Mouse (Mus musculus): ENCODE results near the gene Pqlc2. TPM values are rescaled to one million over a fixed set of nuclear protein-coding genes. Genes with fewer than 3 reads are reported as not detected.
A peak's percentile ranks its signal among the peaks of the same experiment; 100 is the strongest.

Pqlc2 gene
- polyA plus RNA-seq (2015; fragmentation: Nextera tagmentation; extraction: Ambion mirVana), result 12.7 and 15.2 TPM in 2 replicates

DNA sequence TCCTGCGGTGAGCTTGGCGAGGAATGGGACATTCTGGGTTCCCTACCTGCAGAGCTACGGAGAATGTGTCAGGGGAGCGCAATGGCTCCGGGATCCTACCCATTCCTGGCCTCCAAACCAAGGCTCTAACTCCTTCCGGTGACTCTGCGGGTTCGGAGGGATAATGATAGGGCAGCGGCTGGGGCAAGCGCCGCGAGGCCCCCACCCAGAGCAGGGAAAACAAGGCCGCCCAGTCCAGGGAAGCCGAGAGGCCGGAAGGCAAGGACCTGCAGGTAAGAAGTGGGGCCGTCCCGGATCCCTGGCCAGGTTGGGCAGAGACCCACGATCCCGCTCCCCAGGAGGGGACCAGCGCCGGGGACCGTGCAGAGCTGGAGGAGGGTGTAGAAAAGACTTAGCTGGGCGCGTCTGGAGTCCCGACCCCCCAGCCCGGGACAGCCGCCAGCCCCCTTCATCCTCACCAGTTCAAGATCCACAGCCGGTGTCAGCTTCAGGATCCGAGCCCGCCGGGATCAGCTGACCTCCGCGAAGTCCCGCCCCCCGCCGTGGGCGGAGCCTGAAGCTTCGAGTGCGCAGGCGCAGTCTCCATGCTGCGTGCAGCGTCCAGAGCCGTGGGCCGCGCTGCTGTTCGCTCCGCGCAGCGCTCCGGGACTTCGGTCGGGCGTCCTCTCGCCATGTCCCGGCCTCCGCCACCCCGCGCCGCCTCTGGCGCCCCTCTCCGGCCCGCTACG lies at the start of gene Pqlc2, which contains the start of gene Akr7a5:
Gene Pqlc2 (minus strand): TSS at position 538 of the 728 bp plus-strand sequence.
Gene Akr7a5 (plus strand): TSS at position 574 of the 728 bp plus-strand sequence.
- peak within 1 kb of the TSS; percentile 81 for H3K27ac ChIP-seq (replicated peaks)
- H3K9ac ChIP-seq, result peak within 1 kb of the TSS; percentile 82
- under 1% methylated on average over 63 of the region's 63 CpGs for WGBS (ENCODE audit: insufficient replicate concordance)
- ATAC-seq (ENCODE audit: insufficient read depth), result peak; percentile 81
- H3K4me3 ChIP-seq (replicated peaks), result peak within 1 kb of the TSS; percentile 74
- no peaks in the 10 kb centered on the region for H3K9me3 ChIP-seq (replicated peaks)
- peaks cover 6% of the 10 kb centered on the region; the same call in 1 of the 2 replicates for H3K36me3 ChIP-seq (replicated peaks)
- H3K27me3 ChIP-seq, result no peaks in the 10 kb centered on the region
- peaks cover 44% of the 10 kb centered on the region for H3K4me1 ChIP-seq (replicated peaks)
- peak within 1 kb of the TSS; percentile 100 for H3K4me2 ChIP-seq

DNA sequence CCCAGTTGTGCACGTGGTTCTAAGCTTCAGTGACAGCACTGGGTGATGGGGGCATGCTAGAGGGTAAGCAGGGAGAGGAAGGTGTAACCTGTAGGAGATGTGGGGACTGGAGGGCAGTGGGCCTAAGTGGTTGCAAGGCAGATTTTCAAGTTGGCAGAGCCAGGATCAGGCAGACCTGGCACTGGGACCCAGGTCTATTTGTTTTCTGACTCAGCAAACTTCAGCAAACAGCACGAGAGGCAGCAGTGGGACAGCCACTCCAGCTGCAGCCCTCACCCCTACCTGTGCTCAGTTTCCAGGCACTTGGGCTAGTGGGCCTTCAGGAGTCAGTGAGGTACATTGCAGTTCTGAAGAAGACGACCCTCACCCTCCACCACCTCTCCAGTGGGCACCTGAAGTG lies 46.7 kb upstream of the Pqlc2 start:
- Histone ChIP-seq H3K9me3 (replicated peaks) (no peaks in the 10 kb centered on the region), H3K4me2 (no peak overlapping the region), H3K36me3 (replicated peaks) (peaks cover 83% of the 10 kb centered on the region), H3K9ac (no peak overlapping the region), H3K4me1 (replicated peaks) (peaks cover 58% of the 10 kb centered on the region), H3K27me3 (no peaks in the 10 kb centered on the region), H3K4me3 (replicated peaks) (no peak overlapping the region), H3K27ac (replicated peaks) (no peak overlapping the region)
- ATAC-seq (ENCODE audit: insufficient read depth), result no peak
- WGBS (ENCODE audit: insufficient replicate concordance), result 75% methylated on average over 3 of the region's 3 CpGs

DNA sequence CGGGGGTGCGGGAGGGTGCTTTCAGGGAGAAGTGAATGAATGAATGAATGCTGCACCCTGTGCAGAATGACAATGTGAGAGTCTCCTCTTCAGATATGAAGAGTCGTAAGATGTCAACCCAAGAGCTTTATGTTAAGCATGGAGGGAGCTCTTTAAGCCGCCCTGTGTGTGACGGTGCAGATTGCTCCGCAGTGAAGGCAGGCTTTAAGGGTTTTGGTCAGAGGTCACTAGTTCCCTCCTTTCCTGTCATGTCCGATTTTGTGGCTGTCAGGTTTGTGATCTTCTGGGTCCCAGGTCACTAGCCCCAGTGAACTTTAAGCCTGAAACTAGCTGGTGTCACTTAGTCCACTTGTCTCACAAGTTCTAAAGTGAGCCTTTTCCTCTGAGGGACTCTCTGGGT lies 42.3 kb upstream of the Pqlc2 start:
- Histone ChIP-seq H3K4me1 (replicated peaks) (peaks cover 41% of the 10 kb centered on the region), H3K4me2 (peak overlapping the region; percentile 99), H3K27ac (replicated peaks) (peak overlapping the region; percentile 95), H3K9ac (peak overlapping the region; percentile 84), H3K4me3 (replicated peaks) (peak overlapping the region; percentile 83), H3K36me3 (replicated peaks) (peaks cover 62% of the 10 kb centered on the region), H3K9me3 (replicated peaks) (no peaks in the 10 kb centered on the region), H3K27me3 (no peaks in the 10 kb centered on the region)
- WGBS (ENCODE audit: insufficient replicate concordance), result under 1% methylated on average over 7 of the region's 7 CpGs
- peak; percentile 43 for ATAC-seq (ENCODE audit: insufficient read depth)

DNA sequence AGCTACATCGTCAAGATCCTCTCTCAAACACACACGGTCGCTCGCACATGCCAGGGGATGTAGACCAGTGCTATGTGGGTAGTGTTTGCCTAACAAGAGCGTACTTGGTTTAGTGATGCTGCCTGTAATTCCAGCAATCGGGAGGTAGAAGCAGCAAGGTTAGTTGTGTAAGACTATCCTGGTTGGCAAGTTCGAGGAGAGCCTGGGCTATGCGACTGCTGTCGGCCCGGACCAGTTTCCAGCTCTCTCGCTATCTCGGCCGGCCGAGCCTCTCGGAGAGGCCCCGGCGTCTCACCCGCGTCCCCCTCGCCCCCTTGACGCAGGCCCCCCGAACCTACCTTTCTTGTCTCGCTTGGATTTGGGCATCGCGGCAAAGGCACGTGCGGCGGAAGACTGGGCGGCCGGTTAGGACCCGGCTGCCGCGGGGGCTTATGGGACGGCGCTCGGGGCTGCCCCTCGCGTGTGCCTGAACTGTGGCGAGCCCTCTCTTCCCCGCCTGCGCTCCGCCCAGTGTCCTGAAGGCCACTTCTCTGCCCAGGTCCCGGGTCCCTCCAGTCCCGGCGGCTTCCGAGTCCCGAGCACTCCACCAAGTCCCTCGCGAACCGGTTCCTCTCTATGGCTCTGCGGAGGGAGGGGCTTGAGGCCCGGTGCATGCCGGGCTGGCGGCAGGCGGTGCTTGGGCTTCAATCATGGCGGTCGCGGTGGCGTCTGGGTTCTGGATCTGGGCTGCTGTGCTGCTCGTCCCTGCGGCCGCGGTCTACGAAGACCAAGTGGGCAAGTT lies 41.6 kb upstream of the Pqlc2 start, which contains the start of the genes Mrto4, Emc1 and Ubr4:
Gene Mrto4 (minus strand): TSS at position 646 of the 781 bp plus-strand sequence.
Gene Emc1 (plus strand): TSS at position 657 of the 781 bp plus-strand sequence.
Gene Ubr4 (plus strand): TSS at position 679 of the 781 bp plus-strand sequence.
- peak; percentile 92 for ATAC-seq (ENCODE audit: insufficient read depth)
- Histone ChIP-seq H3K9me3 (replicated peaks) (no peaks in the 10 kb centered on the region), H3K4me3 (replicated peaks) (peak within 1 kb of the TSS; percentile 83), H3K9ac (peak within 1 kb of the TSS; percentile 84), H3K27me3 (no peaks in the 10 kb centered on the region), H3K36me3 (replicated peaks) (peaks cover 62% of the 10 kb centered on the region), H3K27ac (replicated peaks) (peak within 1 kb of the TSS; percentile 95), H3K4me1 (replicated peaks) (peaks cover 41% of the 10 kb centered on the region), H3K4me2 (peak within 1 kb of the TSS; percentile 99)
- WGBS (ENCODE audit: insufficient replicate concordance), result under 1% methylated on average over 64 of the region's 64 CpGs

DNA sequence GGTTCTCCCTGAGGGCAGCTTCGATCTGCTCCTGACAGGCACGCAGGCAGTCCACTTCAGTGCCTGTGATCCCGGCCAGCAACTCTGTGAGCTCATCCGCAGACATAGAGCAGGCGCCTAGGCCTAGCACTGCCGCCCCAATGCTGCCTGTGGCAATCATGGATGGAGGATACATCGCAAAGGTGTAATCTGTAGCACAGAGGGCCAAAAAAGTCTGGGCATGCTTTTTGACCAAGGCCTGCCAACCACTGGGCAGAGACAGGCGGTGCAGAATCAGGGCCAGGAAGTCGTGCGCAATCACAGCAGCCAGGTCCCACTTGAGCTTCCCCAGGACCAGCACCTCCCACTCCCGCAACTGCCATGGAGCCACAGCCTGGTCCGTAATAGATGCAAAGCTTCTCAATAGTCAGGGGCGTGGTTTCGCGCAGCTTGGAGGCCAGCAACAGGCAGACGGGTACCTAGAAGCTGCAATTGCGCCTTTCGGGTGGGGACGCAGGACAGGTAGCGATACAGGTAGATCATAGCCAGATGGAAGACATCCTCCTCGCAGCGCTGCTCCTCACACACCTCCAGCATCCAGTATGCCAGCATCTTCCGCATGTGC lies 35.0 kb upstream of the Pqlc2 start:
- WGBS (ENCODE audit: insufficient replicate concordance), result 81% methylated on average over 23 of the region's 23 CpGs
- ATAC-seq (ENCODE audit: insufficient read depth), result no peak
- peaks cover 49% of the 10 kb centered on the region for H3K36me3 ChIP-seq (replicated peaks)
- peaks cover 27% of the 10 kb centered on the region for H3K4me1 ChIP-seq (replicated peaks)
- H3K9me3 ChIP-seq (replicated peaks), result no peaks in the 10 kb centered on the region
- H3K27me3 ChIP-seq, result no peaks in the 10 kb centered on the region
- no peak overlapping the region for H3K4me2 ChIP-seq
- H3K27ac ChIP-seq (replicated peaks), result no peak overlapping the region
- H3K4me3 ChIP-seq (replicated peaks), result no peak overlapping the region
- H3K9ac ChIP-seq, result no peak overlapping the region

DNA sequence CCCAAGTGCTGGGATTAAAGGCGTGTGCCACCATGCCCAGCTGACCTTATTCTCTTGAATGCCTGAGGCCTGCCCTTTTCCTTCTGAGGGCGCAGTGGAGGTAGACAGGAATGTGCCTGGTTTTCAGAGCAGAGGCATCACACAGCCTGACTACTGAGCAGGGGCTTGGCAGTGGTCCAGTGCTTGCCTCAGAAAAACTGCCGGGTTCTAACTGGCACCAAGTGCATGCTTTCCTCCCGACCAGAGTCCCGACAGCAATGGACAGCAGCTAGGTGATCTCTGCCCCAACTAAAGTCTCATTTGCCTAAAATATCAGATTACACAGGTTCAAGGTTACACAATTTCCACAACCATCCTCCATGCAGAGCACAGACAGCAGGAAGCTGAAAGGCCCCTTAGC lies 33.2 kb upstream of the Pqlc2 start:
- H3K27me3 ChIP-seq, result no peaks in the 10 kb centered on the region
- no peak overlapping the region for H3K4me3 ChIP-seq (replicated peaks)
- peak; percentile 37; the same call in 1 of the 2 replicates for ATAC-seq (ENCODE audit: insufficient read depth)
- H3K9ac ChIP-seq, result no peak overlapping the region
- H3K27ac ChIP-seq (replicated peaks), result peak overlapping the region; percentile 41; the same call in 1 of the 2 replicates
- H3K4me1 ChIP-seq (replicated peaks), result peaks cover 19% of the 10 kb centered on the region
- peaks cover 35% of the 10 kb centered on the region for H3K36me3 ChIP-seq (replicated peaks)
- H3K4me2 ChIP-seq, result no peak overlapping the region
- H3K9me3 ChIP-seq (replicated peaks), result no peaks in the 10 kb centered on the region
- WGBS (ENCODE audit: insufficient replicate concordance), result 73% methylated on average over 5 of the region's 5 CpGs

DNA sequence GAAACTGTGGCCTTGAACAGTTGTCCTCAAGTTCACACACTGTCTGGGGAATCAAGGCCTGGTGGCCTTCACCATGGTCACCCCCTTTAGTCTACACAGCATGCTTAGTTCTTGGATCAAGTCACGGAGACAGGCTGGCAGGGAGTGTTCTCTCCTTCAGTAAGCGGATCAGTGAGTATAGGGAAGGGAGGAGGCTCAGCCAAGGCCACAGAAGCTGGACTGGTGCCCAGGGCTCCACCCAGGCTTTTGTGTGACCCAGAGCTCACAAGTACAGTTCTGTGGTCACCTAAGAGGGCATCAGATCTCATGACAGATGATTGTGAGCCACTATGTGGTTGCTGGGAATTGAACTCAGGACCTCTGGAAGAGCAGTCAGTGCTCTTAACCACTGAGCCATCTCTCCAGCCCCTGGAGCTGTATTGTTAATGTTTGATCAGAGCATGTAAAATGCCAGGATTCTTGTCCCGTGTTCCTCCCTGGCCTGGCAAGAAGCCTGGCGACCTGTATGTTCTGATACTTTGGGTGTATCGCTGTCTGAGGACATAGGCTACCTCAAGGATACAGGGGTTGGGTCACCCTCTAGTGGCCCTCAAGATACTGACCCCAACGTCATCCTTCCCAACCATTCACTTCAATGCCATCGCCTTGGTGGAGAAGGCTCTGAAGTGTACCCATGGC lies 31.2 kb upstream of the Pqlc2 start:
- Histone ChIP-seq H3K4me3 (replicated peaks) (no peak overlapping the region), H3K4me1 (replicated peaks) (peaks cover 33% of the 10 kb centered on the region), H3K27ac (replicated peaks) (no peak overlapping the region), H3K27me3 (no peaks in the 10 kb centered on the region), H3K9ac (no peak overlapping the region), H3K4me2 (no peak overlapping the region), H3K9me3 (replicated peaks) (no peaks in the 10 kb centered on the region), H3K36me3 (replicated peaks) (peaks cover 15% of the 10 kb centered on the region)
- WGBS (ENCODE audit: insufficient replicate concordance), result 63% methylated on average over 7 of the region's 7 CpGs
- ATAC-seq (ENCODE audit: insufficient read depth), result no peak

DNA sequence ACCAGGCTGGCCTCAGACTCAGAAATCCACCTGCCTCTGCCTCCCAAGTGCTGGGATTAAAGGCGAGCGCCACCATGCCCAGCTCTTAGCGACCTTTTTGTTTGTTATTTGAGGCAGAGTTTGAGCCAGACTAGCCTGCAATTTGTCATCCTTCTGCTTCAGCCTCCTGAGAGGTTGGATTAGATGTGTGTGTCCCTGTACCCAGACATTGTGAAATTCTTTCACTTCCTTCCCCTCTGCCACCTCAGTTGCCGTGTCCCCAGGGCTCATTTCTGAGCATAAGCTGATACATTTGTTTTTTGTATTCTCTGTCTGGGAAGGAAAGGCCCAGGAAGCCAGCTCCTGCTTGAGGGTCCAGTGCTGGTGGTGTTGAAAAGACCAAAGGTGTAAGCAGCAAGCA lies 30.3 kb upstream of the Pqlc2 start:
- Histone ChIP-seq H3K4me2 (no peak overlapping the region), H3K27me3 (no peaks in the 10 kb centered on the region), H3K27ac (replicated peaks) (no peak overlapping the region), H3K9me3 (replicated peaks) (no peaks in the 10 kb centered on the region), H3K9ac (no peak overlapping the region), H3K4me3 (replicated peaks) (no peak overlapping the region), H3K36me3 (replicated peaks) (peaks cover 6% of the 10 kb centered on the region), H3K4me1 (replicated peaks) (peaks cover 41% of the 10 kb centered on the region)
- no peak for ATAC-seq (ENCODE audit: insufficient read depth)
- 57% methylated on average over 4 of the region's 4 CpGs for WGBS (ENCODE audit: insufficient replicate concordance)

DNA sequence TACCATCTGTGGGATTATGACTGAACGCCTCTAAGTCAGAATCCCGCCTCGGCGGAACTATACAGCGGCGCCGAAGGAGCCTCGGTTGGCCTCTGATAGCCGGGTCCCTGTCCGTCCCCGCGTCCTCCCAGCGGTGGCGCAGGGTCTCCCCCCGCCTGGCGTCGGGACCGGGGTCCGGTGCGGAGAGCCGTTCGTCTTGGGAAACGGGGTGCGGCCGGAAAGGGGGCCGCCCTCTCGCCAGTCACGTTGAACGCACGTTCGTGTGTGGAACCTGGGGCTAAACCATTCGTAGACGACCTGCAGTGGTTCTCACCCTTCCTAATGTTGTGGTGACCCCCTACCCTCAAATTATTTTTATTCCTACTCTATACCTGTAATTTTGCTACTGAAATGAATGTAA lies 27.6 kb upstream of the Pqlc2 start:
- no peak overlapping the region for H3K9ac ChIP-seq
- no peak overlapping the region; the same call in 1 of the 2 replicates for H3K4me3 ChIP-seq (replicated peaks)
- H3K9me3 ChIP-seq (replicated peaks), result no peaks in the 10 kb centered on the region
- 51% methylated on average over 33 of the region's 33 CpGs for WGBS (ENCODE audit: insufficient replicate concordance)
- H3K36me3 ChIP-seq (replicated peaks), result no peaks in the 10 kb centered on the region
- H3K27me3 ChIP-seq, result no peaks in the 10 kb centered on the region
- H3K27ac ChIP-seq (replicated peaks), result no peak overlapping the region
- no peak for ATAC-seq (ENCODE audit: insufficient read depth)
- peak overlapping the region; percentile 50 for H3K4me2 ChIP-seq
- H3K4me1 ChIP-seq (replicated peaks), result peaks cover 54% of the 10 kb centered on the region

DNA sequence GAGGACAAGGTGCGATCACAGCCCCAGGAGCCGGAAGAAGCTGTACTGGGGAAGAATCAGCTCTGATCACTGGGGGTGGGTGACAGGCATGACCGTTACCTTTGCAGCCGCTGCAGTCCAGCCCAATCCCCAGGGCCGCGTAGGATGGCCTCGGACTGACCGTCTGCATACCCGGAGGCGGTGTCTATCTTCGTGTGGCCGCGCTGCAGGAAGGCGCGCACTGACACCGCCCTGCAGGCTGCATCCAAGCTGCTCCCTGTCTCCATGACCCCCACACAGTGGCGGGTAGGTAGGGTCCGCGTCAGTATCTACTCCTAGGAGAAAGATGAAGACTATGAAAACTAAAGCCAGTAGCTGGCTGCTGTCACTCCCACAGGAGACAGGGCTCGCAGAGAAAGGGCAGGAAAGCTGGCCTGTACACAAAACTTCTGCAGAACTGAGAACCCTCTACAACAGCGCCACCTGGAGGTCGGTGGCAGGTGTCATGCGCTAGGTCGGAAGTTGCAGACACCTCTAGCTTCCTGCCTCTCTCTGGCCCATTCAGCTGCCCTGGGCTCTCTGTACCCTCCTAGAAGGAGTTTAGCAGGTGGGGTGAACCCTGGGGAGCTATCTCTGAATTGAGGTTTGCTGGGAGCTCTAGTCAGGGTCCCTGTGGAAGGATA lies 26.4 kb upstream of the Pqlc2 start:
- Histone ChIP-seq H3K27ac (replicated peaks) (peak overlapping the region; percentile 99), H3K27me3 (no peaks in the 10 kb centered on the region), H3K4me2 (peak overlapping the region; percentile 80), H3K4me1 (replicated peaks) (peaks cover 52% of the 10 kb centered on the region), H3K9ac (peak overlapping the region; percentile 59), H3K4me3 (replicated peaks) (peak overlapping the region; percentile 62), H3K9me3 (replicated peaks) (no peaks in the 10 kb centered on the region), H3K36me3 (replicated peaks) (no peaks in the 10 kb centered on the region)
- 10% methylated on average over 24 of the region's 24 CpGs for WGBS (ENCODE audit: insufficient replicate concordance)
- peak; percentile 61 for ATAC-seq (ENCODE audit: insufficient read depth)
